Mouse (Mus musculus) heart, adult 2 months (tissue): ENCODE results near the gene Acp7.

ENCODE experiments used
- CTCF ChIP-seq: fragments of 200-600 bp; IDR thresholded peaks from 2 replicates; pipeline ENCODE4 v1.8.1; 2022; ENCODE audit warnings: antibody characterized with exemption, mild to moderate bottlenecking, moderate library complexity
- EP300 ChIP-seq: fragments of 200-500 bp; IDR thresholded peaks from 2 replicates; pipeline ENCODE4 v1.6.1; 2011; ENCODE audit warnings: low read depth, low read length, control low read depth; ENCODE audit not compliant: insufficient read depth
- POLR2A ChIP-seq: fragments of 200-500 bp; IDR thresholded peaks from 2 replicates; pipeline ENCODE4 v1.6.1; 2011; ENCODE audit warnings: mild to moderate bottlenecking, low read depth, low read length, control low read depth; ENCODE audit not compliant: insufficient read depth

DNA sequence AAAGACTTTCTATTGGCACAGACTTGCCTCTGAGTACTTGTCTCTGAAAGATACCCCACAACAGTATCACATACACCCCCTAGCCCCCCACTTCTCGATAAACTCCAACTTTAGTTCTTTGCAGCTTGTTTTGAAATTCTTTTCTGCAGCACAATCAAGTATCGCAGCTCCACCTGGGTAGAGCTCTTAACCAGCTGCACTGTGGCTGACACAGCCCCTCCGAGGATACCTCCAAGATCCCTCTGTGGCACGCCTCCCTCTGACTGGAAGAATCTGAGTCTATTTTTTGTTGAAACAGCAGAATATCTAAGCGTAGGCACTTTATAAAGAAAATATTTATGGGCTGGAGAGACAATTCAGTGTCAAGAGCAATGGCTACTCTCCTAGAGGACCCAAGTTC lies 41.1 kb upstream of the Acp7 start:
- no peak for TF ChIP-seq CTCF
- no peak for TF ChIP-seq POLR2A
- no peak for TF ChIP-seq EP300
